Mouse (Mus musculus) frontal cortex, postnatal 14 days (tissue): ENCODE measurements at regions not wholly inside any gene's neighbourhood (a gene's known extent, or its start where the extent isn't known, plus 50 kb on each side); places are given as distances from the start of the nearest gene placed in this dataset.

Experiments
- DNase-seq, 2 experiments: peaks; one replicate each; pipeline ENCODE4 v3.0.0; 2022; ENCODE audit warnings: low spot score in 2 of 2

DNA sequence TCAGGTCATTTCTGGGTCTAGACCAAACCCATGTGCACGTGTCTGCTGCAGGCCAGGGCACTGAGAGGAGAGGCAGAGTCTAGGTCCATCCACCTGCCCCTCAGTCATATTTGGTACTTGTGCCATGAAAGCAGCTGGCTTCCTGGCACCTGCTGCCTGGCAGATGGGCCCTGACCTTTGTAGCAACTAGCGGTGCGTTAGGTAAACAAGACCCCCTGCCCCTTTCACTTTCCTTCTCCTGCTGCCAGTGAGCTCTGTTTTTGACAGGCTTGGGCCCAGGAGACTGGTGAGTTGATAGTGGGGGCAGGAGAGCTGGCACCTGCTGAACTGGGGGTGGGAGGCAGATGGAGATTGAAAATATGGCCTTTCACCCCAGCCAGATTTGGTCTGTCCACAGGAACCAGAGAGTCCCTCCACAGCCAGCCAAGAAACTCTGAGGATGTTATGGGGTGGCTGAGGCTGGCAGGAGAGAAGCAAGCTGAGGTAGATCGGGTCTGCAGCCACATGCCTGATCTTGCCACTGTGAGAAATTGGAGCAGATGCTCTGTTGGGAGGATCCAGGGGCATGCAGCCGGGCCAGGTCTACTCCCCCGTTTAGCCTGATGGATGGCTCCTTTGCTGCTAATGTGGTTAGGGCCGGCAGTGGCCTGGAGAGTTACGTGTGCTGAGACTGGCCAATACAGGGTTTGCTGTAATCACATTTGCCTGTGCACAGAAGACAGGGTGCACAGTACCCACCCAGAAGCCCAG is 316.6 kb upstream of the 4931429L15Rik start:
- no peak for DNase-seq

DNA sequence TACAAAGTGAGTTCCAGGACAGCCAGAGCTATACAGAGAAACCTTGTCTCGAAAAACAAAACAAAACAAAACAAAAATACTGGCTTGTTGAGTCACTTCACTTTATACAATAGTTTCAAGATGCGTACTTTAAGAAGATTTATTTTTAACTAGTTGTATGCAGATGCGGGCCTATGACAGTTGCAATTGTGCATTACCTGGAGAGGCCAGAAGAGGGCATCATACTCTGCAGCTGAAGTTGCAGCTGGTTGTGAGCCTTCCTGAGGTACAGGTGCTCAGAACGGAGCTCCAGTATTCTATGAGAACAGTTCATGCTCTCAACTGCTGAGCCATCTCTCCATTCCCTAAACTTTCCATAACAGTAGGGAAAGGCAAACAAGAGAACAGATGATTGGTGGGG is 314.2 kb upstream of the 4931429L15Rik start:
- DNase-seq: no peak

DNA sequence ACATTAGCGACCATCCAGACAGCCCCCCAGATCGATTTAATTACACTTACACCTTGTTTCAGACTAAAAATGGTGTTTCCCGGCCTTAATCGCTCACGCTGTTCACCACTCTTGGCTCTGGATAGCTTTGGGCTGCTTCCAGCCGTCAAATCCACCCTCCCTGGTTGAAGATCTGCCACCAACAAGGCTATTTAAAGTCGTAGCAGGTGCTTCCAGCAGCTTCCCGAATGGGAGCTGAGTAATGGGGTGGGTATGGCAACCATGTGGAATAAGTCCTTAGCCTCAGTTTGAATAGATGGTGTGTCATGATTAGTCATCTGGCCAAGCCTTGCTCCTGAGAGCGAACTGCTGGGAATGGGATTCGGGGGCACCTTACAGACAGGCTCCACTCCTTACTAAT is 312.8 kb upstream of the 4931429L15Rik start:
- DNase-seq: peak; percentile 41 to 61

DNA sequence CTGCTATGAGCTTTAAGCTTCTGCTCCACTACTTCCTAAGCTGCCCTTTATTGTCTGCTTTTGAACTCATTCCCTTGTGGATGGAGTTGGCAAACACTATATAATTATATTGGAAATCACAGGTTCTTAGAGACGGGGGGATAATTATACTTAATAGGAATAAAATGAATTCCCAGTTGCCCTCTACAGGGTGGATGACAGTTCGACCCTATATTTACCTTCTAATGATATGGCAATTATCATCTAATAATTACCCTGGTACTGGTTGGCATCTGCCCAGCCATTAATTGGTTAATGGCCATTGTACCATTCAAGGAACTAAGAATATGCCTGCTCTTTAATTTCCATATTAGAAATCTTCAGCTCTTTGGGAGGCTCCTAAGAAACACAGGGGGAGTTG is 302.5 kb upstream of the 4931429L15Rik start:
- DNase-seq: no peak

DNA sequence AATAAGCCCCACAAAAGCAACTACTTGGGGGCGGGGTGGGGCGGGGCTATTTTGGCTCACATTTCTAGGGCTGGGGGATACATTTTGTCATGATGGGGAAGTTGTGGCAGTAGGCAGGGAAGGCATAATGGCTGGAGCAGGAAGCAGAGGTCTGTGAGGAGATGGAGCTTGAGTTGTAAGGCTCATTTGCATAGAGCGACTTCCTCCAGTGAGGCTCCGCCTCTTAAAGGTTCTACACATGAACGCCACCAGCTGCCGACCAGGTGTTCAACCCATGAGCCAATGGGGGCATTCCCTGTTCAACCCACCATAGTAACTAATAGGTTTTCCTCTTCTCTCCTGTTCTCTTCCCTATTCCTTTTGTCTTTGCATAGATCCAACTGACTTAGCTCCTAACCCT is 302.1 kb upstream of the 4931429L15Rik start:
- DNase-seq: no peak

DNA sequence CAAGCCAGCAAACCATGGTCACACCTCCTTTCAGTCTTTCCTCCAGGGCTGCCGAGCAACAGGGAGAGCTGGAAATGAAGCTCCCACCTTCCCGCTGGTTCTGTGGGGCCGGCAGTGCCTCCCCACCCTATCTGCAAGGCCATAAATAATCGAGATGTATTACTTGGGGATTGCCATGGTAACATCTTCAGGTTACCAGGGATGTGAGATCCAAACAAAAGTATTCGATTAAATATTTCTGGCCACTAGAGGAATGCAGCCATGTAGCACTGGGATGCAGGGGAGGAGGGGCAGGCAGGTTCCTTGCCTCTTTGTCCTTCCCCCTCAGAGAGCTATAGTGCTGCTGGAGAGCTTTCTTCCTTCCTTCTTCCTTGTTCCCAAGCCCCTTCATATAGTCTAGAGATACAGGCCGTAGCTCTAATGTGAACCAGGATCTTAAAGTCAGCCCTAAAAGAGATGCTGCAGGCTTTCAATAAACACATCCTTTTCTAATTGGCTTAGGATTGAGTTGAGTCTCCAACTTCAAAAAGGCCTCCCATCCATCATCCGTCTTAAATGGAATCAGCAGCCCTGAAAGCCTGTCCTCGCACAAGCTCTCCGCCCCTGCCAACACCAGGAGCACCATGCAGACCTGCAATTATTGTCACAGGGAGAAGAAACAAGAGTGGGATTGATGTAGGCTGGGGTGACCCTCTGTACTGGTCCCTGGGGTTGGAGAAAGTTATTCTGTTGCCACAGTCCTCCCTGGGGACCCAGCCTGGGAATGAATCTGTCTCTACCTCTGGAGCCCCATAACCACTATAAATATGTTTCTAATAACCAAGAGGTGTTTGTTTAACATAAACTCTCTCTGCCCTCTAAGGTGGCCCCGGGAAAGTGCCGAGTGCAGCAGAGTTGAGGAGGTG is 290.6 kb upstream of the 4931429L15Rik start:
- DNase-seq: no peak

DNA sequence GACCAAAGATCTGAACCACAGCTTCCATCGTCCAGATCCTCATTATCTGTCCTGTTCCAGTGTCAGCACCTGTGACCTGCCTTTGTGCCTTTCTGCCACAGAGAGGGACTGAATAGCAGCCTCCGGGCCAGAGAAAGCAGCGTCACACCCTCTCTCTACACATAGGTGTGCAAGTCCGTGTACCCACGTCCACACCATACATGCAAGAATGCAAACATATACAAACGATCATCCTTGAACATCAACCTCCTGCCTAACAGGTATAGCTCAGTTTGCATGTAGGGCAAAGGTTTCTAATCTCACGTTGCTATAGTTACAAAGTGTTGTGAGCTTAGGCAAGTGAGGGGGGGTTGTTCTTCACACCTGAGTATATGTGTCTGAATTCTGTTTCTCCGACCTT is 288.9 kb upstream of the 4931429L15Rik start:
- no peak for DNase-seq

DNA sequence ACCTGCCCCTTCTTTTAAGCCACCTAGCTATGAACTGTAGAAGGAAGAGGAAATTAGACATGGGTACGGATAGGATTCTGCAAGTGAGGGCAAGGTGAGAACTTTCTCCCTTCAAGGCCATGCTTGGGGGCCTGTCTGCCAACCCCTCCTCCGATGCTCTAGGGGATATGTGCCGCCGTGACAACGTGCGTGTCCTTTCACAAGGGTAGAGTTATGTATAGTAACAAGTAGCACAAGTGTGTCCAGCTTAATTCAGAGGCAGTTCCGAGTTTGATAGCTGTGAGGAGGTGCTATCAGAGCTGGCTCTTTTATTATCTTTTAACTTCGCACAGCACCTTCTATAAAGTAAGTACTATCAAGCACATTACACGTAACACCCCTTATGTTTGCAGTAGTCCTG is 281.0 kb upstream of the 4931429L15Rik start:
- no peak for DNase-seq

DNA sequence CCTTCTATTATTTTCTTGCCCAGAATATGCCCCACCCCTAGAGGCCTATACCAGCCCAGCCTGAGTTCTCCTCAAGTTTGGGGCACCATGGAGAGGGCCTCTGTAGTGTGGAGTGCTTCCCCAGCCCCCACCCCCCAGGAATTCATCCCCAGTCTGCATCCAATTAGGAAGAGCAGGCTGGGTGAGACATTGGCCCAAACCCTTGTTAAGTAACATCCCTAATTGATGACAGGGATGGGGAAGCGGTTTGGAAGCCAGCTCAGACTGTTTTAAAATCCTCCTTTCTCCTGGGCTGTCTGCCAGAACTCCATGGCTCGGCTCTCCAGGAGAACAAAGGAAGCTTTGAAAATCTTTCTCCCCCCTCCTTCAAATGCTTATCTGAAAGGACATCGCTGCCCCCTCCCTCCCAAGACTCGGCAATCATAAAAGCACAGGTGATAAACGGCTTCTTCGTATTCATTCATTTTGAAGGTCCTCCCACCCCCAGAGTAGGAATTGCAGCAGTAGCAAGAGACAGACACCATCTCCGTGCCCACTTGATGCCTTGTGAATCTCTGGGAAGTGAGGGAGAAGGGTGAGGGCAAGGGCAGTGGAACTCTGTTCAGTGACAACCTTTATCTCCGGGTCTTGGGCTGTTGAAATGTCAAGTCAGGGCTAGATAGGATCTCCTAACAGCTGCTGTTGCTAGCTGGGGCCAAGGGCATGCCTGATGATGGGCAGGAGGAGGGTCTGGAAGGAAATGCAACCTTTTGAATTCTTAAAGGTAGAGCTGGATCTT is 280.3 kb upstream of the 4931429L15Rik start:
- DNase-seq: peak; percentile 22 to 53

DNA sequence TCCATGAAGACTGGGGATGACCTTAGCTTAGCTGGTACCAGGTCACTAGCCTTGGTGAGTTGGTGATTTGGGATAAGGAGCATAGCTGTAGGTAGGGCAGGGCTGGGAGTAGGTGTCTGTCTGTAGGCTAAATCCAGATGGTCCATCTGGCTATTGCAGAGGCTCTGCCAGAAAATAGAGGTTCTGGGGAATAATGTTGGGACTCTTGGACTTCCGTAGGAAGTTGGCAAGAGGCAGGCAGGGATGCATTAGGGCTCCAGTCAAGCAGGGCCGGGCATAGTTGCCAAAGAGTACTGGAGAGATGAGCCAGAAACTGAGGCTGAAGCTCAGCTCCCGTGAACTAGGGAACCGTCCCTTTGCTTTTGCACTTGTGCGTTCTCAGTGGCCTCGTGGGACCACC is 278.7 kb upstream of the 4931429L15Rik start:
- no peak for DNase-seq

DNA sequence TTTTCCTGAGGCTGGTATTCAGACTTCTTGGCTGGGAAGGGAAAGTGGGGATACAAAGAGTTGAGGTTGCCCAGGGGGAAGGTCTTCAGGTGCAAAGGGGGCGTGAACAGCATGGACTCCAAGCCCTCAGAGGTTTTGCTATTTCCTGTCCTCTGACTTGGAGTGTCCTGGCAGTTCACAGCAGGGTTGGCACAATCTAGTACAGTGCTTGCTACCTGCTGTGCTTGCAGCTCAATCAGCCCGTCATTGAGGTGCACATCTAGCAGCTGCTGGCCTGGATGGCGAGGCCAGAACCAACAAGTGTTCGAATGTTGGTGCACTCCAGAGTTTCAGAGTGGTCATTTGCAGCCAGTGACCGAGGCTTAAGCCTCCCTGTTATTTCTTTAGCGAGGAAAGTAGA is 273.7 kb upstream of the 4931429L15Rik start:
- no peak for DNase-seq

DNA sequence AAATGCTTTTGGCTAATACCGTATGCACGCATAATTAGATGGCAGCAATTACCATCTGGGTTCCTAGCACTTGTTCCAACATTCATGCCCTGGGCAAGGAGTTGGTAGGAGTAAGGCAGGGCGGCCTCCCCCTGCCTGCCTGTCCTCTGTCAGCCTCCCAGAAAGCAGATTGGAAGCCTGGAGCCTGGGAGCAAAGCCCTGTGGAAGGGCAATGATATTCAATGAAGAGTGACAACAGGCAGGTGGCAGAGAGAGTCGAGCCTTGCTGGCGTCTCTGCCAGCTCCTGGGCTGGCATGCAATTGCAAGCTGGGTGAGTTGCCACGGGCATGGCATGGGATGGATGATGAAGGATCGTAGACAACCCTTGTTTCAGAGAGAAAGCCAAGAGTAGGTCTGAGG is 273.1 kb upstream of the 4931429L15Rik start:
- DNase-seq: no peak

DNA sequence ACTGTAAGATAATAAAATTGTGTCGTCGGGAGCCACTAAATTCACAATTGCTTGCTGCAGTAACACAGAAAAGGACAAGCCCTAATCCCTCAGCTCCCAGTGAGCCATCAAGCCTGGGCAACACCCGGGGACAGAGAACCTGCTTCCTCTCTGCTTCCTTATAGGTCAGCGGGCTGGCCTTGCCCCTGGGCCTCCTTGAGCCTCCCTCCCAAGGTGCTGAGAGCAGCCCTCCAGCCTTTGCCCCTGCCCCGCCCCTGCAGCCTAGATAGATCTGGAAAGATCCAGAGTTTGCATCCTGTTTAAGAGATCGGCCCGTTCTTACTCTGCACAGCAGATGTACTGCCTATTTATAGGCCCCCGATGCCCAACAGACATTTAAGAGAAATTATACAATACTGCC is 267.0 kb upstream of the 4931429L15Rik start:
- no peak for DNase-seq

DNA sequence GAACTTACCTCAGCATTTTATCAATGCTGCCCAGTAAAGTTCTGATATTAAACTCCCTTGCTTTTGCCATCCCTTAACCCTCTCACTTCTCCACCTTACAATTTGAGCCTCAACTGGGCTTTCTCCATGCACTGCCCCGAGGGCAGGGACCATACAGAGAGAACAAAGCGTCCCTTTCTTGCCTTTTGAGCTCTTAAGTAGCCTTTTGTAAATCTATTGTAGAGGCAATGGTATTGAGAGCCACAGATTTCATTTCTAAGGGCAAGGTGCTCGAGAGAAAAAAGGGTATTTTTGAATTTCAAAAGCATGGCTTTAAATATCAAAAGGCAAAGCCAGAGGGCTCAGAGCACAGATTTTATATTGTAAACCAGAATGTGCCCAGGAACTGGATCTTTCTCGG is 262.1 kb upstream of the 4931429L15Rik start:
- DNase-seq: no peak

DNA sequence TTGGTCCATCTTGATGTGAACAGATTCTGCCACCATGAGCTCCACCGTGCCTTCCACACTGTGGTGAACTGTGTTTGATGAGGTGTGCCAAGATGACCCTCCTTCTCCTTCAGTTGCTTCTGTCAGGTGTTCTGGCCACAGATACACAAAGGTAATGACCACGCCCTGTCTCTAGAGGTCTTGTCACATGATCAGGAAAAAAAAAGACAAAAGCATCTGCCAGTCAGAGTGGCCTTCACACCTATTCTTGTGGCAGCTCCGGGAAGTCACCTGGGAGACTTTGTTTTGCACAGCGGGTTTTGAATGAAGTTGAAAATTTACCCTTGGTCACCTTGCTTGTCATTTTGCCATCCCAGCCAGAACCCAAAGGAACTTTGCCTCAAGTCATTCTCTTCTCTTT is 242.5 kb upstream of the 4931429L15Rik start:
- no peak for DNase-seq

DNA sequence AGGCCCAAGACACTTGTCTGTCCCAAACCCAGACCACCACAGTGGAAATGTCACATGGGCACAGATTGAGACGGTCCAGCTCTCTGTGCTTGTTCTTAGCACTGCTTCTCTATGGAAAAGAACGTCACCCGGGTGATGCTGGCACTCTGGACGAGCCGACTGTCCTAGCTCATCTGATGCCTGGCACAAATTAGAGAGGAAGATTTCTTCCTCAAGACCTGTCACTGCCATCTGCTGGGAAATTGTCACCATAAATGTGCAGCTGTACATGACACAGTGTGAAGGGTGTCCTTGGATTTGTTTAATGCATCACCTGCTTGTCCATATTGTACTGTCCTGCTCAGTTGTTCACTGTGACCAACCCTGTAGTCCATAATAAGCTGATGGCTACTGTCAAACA is 238.7 kb upstream of the 4931429L15Rik start:
- no peak for DNase-seq

DNA sequence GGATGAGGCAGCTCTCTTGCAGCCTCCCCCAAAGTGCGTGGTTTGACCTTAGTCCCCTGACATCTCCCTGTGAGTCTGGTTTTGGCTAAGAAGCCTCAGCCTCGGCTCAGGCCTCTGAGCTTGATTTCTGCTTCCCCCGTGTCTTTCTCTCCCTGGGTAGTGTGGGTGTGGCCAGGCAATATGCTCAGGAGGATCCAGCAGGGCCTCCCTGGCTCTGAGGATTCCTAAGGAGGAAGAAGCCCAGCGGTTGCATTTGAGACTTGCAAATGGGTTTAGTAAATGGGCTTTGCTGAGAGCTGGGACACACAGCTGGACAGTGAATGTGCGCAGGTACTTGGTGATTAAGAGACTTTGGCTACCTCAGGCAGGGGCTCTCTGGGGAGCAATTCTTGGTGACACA is 238.0 kb upstream of the 4931429L15Rik start:
- DNase-seq: no peak

DNA sequence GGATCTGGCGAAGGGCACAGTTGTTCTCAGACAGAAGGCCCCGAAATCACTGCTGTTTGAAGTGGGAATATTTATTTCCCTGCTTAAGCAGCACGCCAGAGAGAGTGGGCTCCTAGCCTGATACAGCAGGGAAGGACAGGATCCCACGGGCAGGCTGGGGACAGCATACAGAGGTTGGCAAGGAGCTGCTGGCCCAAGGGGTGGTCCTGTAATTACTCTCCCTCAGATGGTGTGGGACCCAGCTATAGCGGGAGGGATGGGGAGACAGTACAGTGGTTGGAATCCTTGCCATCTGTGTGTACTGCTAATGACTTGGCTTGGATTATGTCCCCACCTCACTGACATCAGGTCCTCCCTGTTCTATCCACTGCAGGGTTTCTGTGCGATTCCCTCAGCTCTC is 235.4 kb upstream of the 4931429L15Rik start:
- no peak for DNase-seq

DNA sequence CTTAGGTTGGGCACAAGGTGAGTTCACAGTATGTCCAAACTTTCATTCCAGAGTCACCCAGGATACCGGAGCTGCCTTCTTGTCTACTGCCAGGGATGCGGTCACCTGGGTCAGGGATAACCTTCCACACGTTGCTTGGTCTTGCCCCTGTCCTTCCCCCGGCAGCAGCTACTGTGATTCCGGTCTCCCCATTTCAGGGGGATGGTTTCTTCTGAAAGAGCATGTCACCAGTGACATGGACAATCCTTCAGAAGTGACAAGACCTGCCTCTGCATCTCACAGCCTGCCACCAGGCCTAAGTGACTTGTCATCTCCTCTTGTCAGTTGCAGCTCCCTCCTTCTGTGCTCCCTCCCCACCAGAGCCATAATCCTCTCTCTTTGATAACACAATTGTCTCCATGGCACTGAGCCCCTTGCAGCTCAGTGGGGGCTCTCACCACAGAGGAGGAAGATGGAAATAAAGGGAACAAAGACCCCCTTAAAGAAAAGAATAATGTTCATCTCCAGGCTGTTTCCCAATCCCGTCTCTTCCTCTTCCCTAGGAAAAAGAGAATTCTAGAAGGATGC is 234.9 kb upstream of the 4931429L15Rik start:
- no peak for DNase-seq

DNA sequence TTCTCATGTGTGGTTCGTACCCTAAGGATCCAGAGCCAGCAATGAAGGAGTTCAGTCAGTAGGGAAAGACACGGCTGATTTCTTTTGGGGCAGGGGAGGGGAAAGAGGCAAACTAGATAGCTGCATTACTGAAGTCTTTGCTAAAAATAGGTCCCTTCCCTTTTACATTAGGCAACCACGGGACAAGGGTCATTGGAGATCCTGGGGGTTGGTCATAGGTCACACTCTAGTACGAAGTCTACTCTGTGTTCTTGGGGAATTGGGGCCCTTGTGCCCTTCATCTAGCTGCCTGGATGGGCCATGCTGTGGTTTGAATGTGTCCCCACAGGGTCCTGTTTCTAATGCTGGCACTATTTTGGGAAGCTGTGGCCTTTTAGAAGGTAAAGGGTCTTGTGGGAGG is 229.6 kb upstream of the 4931429L15Rik start:
- no peak for DNase-seq

DNA sequence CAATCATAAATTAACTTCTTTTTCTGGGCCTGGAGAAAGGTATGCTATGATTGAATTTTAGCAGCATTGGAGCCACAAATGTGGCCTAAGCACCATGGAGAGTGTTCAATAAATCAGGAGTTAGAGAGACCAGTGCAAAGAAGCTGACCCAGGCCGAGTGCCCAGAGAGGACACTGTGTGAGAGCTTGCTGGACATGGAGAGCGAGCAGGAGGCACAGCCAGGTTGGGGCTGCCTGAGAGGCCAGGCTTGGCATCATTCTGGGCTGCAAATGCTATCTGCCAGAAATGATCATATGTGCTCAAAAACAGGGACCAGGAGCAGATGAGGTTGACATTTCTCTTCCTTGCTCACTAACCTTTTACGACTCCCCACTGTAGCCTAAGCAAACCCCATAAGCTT is 224.5 kb upstream of the 4931429L15Rik start:
- no peak for DNase-seq

DNA sequence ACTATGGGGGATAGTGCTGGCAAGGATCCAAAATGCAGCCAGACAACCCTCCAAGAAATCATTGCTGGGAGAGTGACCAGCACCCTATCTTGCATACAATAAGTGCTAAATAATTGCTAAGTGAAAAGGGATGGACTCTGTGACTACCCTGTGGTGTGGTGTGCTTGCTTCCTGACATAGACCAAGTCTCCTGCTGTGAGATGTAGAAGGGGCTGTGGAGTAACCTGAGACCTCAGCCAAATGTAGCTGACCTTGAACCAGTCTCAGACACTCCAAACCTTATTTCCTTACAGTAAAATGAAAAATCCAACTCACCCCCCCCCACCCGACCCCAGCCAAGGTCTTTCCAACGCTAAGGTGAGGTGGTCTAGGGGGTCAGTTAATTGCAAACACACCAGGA is 221.2 kb upstream of the 4931429L15Rik start:
- no peak for DNase-seq
